Mouse (Mus musculus): ENCODE data around the gene St3gal5. TPM values are rescaled to one million over a fixed set of nuclear protein-coding genes. Genes with fewer than 3 reads are reported as not detected.

The St3gal5 gene
- polyA plus RNA-seq, 1 experiment = 28.1 TPM

- Histone ChIP-seq H3K27ac (ENCODE audit: insufficient read depth, low read length) (no peak overlapping the region), H3K9me3 (replicated peaks; ENCODE audit: control insufficient read depth, insufficient read depth, low read length, poor library complexity, severe bottlenecking) (no peaks in the 10 kb centered on the region), H3K27me3 (ENCODE audit: control insufficient read depth, insufficient read depth, low read length, poor library complexity, severe bottlenecking) (no peaks in the 10 kb centered on the region), H3K4me1 (ENCODE audit: control insufficient read depth, insufficient read depth, low read length) (no peaks in the 10 kb centered on the region), H3K36me3 (ENCODE audit: control insufficient read depth, insufficient read depth, low read length, poor library complexity, severe bottlenecking) (no peaks in the 10 kb centered on the region), H3K9ac (ENCODE audit: low read depth, poor library complexity, severe bottlenecking) (no peak overlapping the region), H3K4me3 (ENCODE audit: low read depth, low read length) (no peak overlapping the region)
- no peak for TF ChIP-seq CTCF (IDR thresholded peaks at IDR 0.05; ENCODE audit: low read depth, low read length)
- TF ChIP-seq POLR2A (IDR thresholded peaks at IDR 0.05; ENCODE audit: insufficient read depth, low read length) = no peak
- TF ChIP-seq EP300 (IDR thresholded peaks at IDR 0.05; ENCODE audit: insufficient read depth, low read depth, low read length) = no peak
Measured at GRCm38 (mm10) chr6:72098691-72099090, 1.3 kb downstream of the St3gal5 start.

GRCm38 (mm10) chr6:72099281-72099680, 1.9 kb downstream of the St3gal5 start:
- TF ChIP-seq POLR2A (IDR thresholded peaks at IDR 0.05; ENCODE audit: insufficient read depth, low read length) (no peak), EP300 (IDR thresholded peaks at IDR 0.05; ENCODE audit: insufficient read depth, low read depth, low read length) (no peak), CTCF (IDR thresholded peaks at IDR 0.05; ENCODE audit: low read depth, low read length) (no peak)
- Histone ChIP-seq H3K36me3 (ENCODE audit: control insufficient read depth, insufficient read depth, low read length, poor library complexity, severe bottlenecking) (no peaks in the 10 kb centered on the region), H3K4me1 (ENCODE audit: control insufficient read depth, insufficient read depth, low read length) (no peaks in the 10 kb centered on the region), H3K27me3 (ENCODE audit: control insufficient read depth, insufficient read depth, low read length, poor library complexity, severe bottlenecking) (no peaks in the 10 kb centered on the region), H3K27ac (ENCODE audit: insufficient read depth, low read length) (no peak overlapping the region), H3K9ac (ENCODE audit: low read depth, poor library complexity, severe bottlenecking) (no peak overlapping the region), H3K4me3 (ENCODE audit: low read depth, low read length) (no peak overlapping the region), H3K9me3 (replicated peaks; ENCODE audit: control insufficient read depth, insufficient read depth, low read length, poor library complexity, severe bottlenecking) (no peaks in the 10 kb centered on the region)

GRCm38 (mm10) chr6:72100171-72100570, 2.8 kb downstream of the St3gal5 start:
- no peaks in the 10 kb centered on the region for H3K4me1 ChIP-seq (ENCODE audit: control insufficient read depth, insufficient read depth, low read length)

GRCm38 (mm10) chr6:72100939-72101338, 3.5 kb downstream of the St3gal5 start:
- H3K4me3 ChIP-seq (ENCODE audit: low read depth, low read length) = no peak overlapping the region
- no peaks in the 10 kb centered on the region for H3K4me1 ChIP-seq (ENCODE audit: control insufficient read depth, insufficient read depth, low read length)
- H3K27ac ChIP-seq (ENCODE audit: insufficient read depth, low read length) = no peak overlapping the region
- H3K36me3 ChIP-seq (ENCODE audit: control insufficient read depth, insufficient read depth, low read length, poor library complexity, severe bottlenecking) = no peaks in the 10 kb centered on the region
- H3K9ac ChIP-seq (ENCODE audit: low read depth, poor library complexity, severe bottlenecking) = no peak overlapping the region
- TF ChIP-seq EP300 (IDR thresholded peaks at IDR 0.05; ENCODE audit: insufficient read depth, low read depth, low read length) = no peak
- no peak for TF ChIP-seq POLR2A (IDR thresholded peaks at IDR 0.05; ENCODE audit: insufficient read depth, low read length)
- no peak for TF ChIP-seq CTCF (IDR thresholded peaks at IDR 0.05; ENCODE audit: low read depth, low read length)
- no peaks in the 10 kb centered on the region for H3K27me3 ChIP-seq (ENCODE audit: control insufficient read depth, insufficient read depth, low read length, poor library complexity, severe bottlenecking)
- no peaks in the 10 kb centered on the region for H3K9me3 ChIP-seq (replicated peaks; ENCODE audit: control insufficient read depth, insufficient read depth, low read length, poor library complexity, severe bottlenecking)

More at GRCm38 (mm10) chr6:72100171-72100570, 2.8 kb downstream of the St3gal5 start:
- Histone ChIP-seq H3K27ac (ENCODE audit: insufficient read depth, low read length) (no peak overlapping the region), H3K36me3 (ENCODE audit: control insufficient read depth, insufficient read depth, low read length, poor library complexity, severe bottlenecking) (no peaks in the 10 kb centered on the region), H3K9me3 (replicated peaks; ENCODE audit: control insufficient read depth, insufficient read depth, low read length, poor library complexity, severe bottlenecking) (no peaks in the 10 kb centered on the region), H3K9ac (ENCODE audit: low read depth, poor library complexity, severe bottlenecking) (no peak overlapping the region), H3K4me3 (ENCODE audit: low read depth, low read length) (no peak overlapping the region), H3K27me3 (ENCODE audit: control insufficient read depth, insufficient read depth, low read length, poor library complexity, severe bottlenecking) (no peaks in the 10 kb centered on the region)
- TF ChIP-seq EP300 (IDR thresholded peaks at IDR 0.05; ENCODE audit: insufficient read depth, low read depth, low read length) = no peak
- TF ChIP-seq CTCF (IDR thresholded peaks at IDR 0.05; ENCODE audit: low read depth, low read length) = no peak
- no peak for TF ChIP-seq POLR2A (IDR thresholded peaks at IDR 0.05; ENCODE audit: insufficient read depth, low read length)

GRCm38 (mm10) chr6:72101386-72101785, 4.0 kb downstream of the St3gal5 start:
- no peaks in the 10 kb centered on the region for H3K36me3 ChIP-seq (ENCODE audit: control insufficient read depth, insufficient read depth, low read length, poor library complexity, severe bottlenecking)
- H3K27me3 ChIP-seq (ENCODE audit: control insufficient read depth, insufficient read depth, low read length, poor library complexity, severe bottlenecking) = no peaks in the 10 kb centered on the region
- H3K9me3 ChIP-seq (replicated peaks; ENCODE audit: control insufficient read depth, insufficient read depth, low read length, poor library complexity, severe bottlenecking) = no peaks in the 10 kb centered on the region
- no peaks in the 10 kb centered on the region for H3K4me1 ChIP-seq (ENCODE audit: control insufficient read depth, insufficient read depth, low read length)
- no peak overlapping the region for H3K27ac ChIP-seq (ENCODE audit: insufficient read depth, low read length)
- no peak overlapping the region for H3K4me3 ChIP-seq (ENCODE audit: low read depth, low read length)
- TF ChIP-seq POLR2A (IDR thresholded peaks at IDR 0.05; ENCODE audit: insufficient read depth, low read length) (no peak), EP300 (IDR thresholded peaks at IDR 0.05; ENCODE audit: insufficient read depth, low read depth, low read length) (no peak), CTCF (IDR thresholded peaks at IDR 0.05; ENCODE audit: low read depth, low read length) (no peak)
- no peak overlapping the region for H3K9ac ChIP-seq (ENCODE audit: low read depth, poor library complexity, severe bottlenecking)

- no peak overlapping the region for H3K9ac ChIP-seq (ENCODE audit: low read depth, poor library complexity, severe bottlenecking)
- no peak overlapping the region for H3K27ac ChIP-seq (ENCODE audit: insufficient read depth, low read length)
- no peaks in the 10 kb centered on the region for H3K27me3 ChIP-seq (ENCODE audit: control insufficient read depth, insufficient read depth, low read length, poor library complexity, severe bottlenecking)
- no peak overlapping the region for H3K4me3 ChIP-seq (ENCODE audit: low read depth, low read length)
- no peaks in the 10 kb centered on the region for H3K4me1 ChIP-seq (ENCODE audit: control insufficient read depth, insufficient read depth, low read length)
- H3K9me3 ChIP-seq (replicated peaks; ENCODE audit: control insufficient read depth, insufficient read depth, low read length, poor library complexity, severe bottlenecking) = no peaks in the 10 kb centered on the region
- H3K36me3 ChIP-seq (ENCODE audit: control insufficient read depth, insufficient read depth, low read length, poor library complexity, severe bottlenecking) = no peaks in the 10 kb centered on the region
- TF ChIP-seq EP300 (IDR thresholded peaks at IDR 0.05; ENCODE audit: insufficient read depth, low read depth, low read length) (no peak), CTCF (IDR thresholded peaks at IDR 0.05; ENCODE audit: low read depth, low read length) (no peak), POLR2A (IDR thresholded peaks at IDR 0.05; ENCODE audit: insufficient read depth, low read length) (no peak)
Measured at GRCm38 (mm10) chr6:72102066-72102465, 4.7 kb downstream of the St3gal5 start.
